Mouse (Mus musculus) embryonic facial prominence, embryonic 11.5 days (tissue): ENCODE measurements around the gene Vmn1r1. TPM values are rescaled to one million over a fixed set of nuclear protein-coding genes. Genes with fewer than 3 reads are reported as not detected.
A peak's percentile ranks its signal among the peaks of the same experiment; 100 is the strongest.

Source experiments
- ATAC-seq: fragments of 200-750 bp; cut with Nextera tagmentation; replicated peaks from 2 replicates; pipeline ENCODE4 v1.8.0; 2017; ENCODE audit warnings: low read depth; ENCODE audit not compliant: insufficient number of reproducible peaks, low FRiP score, low TSS enrichment
- DNase-seq: peaks from one replicate; pipeline ENCODE4 v3.0.0-alpha.2; 2015; ENCODE audit warnings: low spot score
- H3K27ac ChIP-seq: fragments of 300-500 bp; sonication (generic); replicated peaks from 2 replicates; pipeline ENCODE4 v1.5.1; 2014; ENCODE audit warnings: mild to moderate bottlenecking, low read depth, low read length, control low read depth
- H3K27me3 ChIP-seq: fragments of 300-500 bp; sonication (generic); 2 replicates; pipeline ENCODE4 v1.6.1; 2014; ENCODE audit warnings: mild to moderate bottlenecking, low read length, moderate library complexity, mixed read lengths; ENCODE audit not compliant: control insufficient read depth, insufficient read depth
- H3K36me3 ChIP-seq: fragments of 300-500 bp; sonication (generic); replicated peaks from 2 replicates; pipeline ENCODE4 v1.6.1; 2014; ENCODE audit warnings: low read depth, mild to moderate bottlenecking, low read length, moderate library complexity, mixed read lengths; ENCODE audit not compliant: control insufficient read depth, insufficient read depth
- H3K4me1 ChIP-seq: fragments of 300-500 bp; sonication (generic); 2 replicates; pipeline ENCODE4 v1.6.1; 2014; ENCODE audit warnings: low read length, mixed read lengths; ENCODE audit not compliant: control insufficient read depth, insufficient read depth
- H3K4me2 ChIP-seq: fragments of 300-500 bp; sonication (generic); 2 replicates; pipeline ENCODE4 v1.6.1; 2014; ENCODE audit warnings: low read depth, mild to moderate bottlenecking, control low read depth, low read length, moderate library complexity
- H3K4me3 ChIP-seq: fragments of 300-500 bp; sonication (generic); 2 replicates; pipeline ENCODE4 v1.5.1; 2014; ENCODE audit warnings: low read depth, low read length, control low read depth
- H3K9ac ChIP-seq: fragments of 300-500 bp; sonication (generic); replicated peaks from 2 replicates; pipeline ENCODE4 v1.6.1; 2014; ENCODE audit warnings: mild to moderate bottlenecking, control low read depth, low read length
- H3K9me3 ChIP-seq: fragments of 300-500 bp; sonication (generic); replicated peaks from 2 replicates; pipeline ENCODE4 v1.6.1; 2016; ENCODE audit warnings: mild to moderate bottlenecking, low read length, inconsistent platforms, mixed read lengths; ENCODE audit not compliant: control insufficient read depth
- WGBS: fragments of 180-500 bp; shearing (Covaris S2); extraction: QIAGEN DNeasy Blood & Tissue Kit; methylation state at CpG from one replicate; pipeline ENCODE4 v1.1.7; 2014; 5-methylcytosine and 5-hydroxymethylcytosine counted together
- polyA plus RNA-seq: library from polyadenylated mRNA; unstranded; fragments of >200 nt; fragmentation: Nextera tagmentation; extraction: Ambion mirVana; gene quantifications from 2 replicates; pipeline ENCODE4 v1.2.1, GENCODE M21; 2014

The Vmn1r1 gene
- polyA plus RNA-seq, 1 experiment from 2014 or later, result not detected

GRCm38 (mm10) chr1:182145546-182145945 lies 18.7 kb downstream of the Vmn1r1 start:
- WGBS, result 16% methylated on average over 5 of the region's 5 CpGs
- DNase-seq (peak; percentile 86), ATAC-seq (peak; percentile 88)

GRCm38 (mm10) chr1:182143288-182143687 lies 21.0 kb downstream of the Vmn1r1 start:
- DNase-seq (no peak), ATAC-seq (no peak)
- H3K9ac ChIP-seq, result no peak overlapping the region

More at GRCm38 (mm10) chr1:182145546-182145945, 18.7 kb downstream of the Vmn1r1 start:
- Histone ChIP-seq H3K4me2 (no peak overlapping the region), H3K27ac (no peak overlapping the region; the same call in 1 of the 2 replicates), H3K4me3 (no peak overlapping the region), H3K27me3 (no peaks in the 10 kb centered on the region), H3K9me3 (no peaks in the 10 kb centered on the region), H3K9ac (no peak overlapping the region), H3K36me3 (no peaks in the 10 kb centered on the region), H3K4me1 (no peaks in the 10 kb centered on the region; the same call in 1 of the 2 replicates)

GRCm38 (mm10) chr1:182142725-182143124 lies 21.6 kb downstream of the Vmn1r1 start:
- H3K4me1 ChIP-seq, result no peaks in the 10 kb centered on the region; the same call in 1 of the 2 replicates
- WGBS, result 93% methylated on average over 13 of the region's 13 CpGs
- H3K27ac ChIP-seq, result no peak overlapping the region
- no peak overlapping the region for H3K4me2 ChIP-seq
- ATAC-seq (no peak), DNase-seq (no peak)
- H3K27me3 ChIP-seq, result no peaks in the 10 kb centered on the region
- H3K9ac ChIP-seq, result no peak overlapping the region
- H3K4me3 ChIP-seq, result no peak overlapping the region
- H3K9me3 ChIP-seq, result no peaks in the 10 kb centered on the region
- H3K36me3 ChIP-seq, result no peaks in the 10 kb centered on the region

More at GRCm38 (mm10) chr1:182143288-182143687, 21.0 kb downstream of the Vmn1r1 start:
- Histone ChIP-seq H3K9me3 (no peaks in the 10 kb centered on the region), H3K36me3 (no peaks in the 10 kb centered on the region), H3K27me3 (no peaks in the 10 kb centered on the region), H3K27ac (no peak overlapping the region), H3K4me3 (no peak overlapping the region), H3K4me2 (no peak overlapping the region), H3K4me1 (no peaks in the 10 kb centered on the region; the same call in 1 of the 2 replicates)
- WGBS, result 80% methylated on average over 8 of the region's 8 CpGs

GRCm38 (mm10) chr1:182140370-182140769 lies 23.9 kb downstream of the Vmn1r1 start:
- Histone ChIP-seq H3K4me2 (no peak overlapping the region), H3K4me3 (no peak overlapping the region), H3K27me3 (no peaks in the 10 kb centered on the region), H3K36me3 (no peaks in the 10 kb centered on the region), H3K4me1 (no peaks in the 10 kb centered on the region; the same call in 1 of the 2 replicates), H3K9ac (no peak overlapping the region), H3K9me3 (no peaks in the 10 kb centered on the region), H3K27ac (no peak overlapping the region)
- DNase-seq, result peak; percentile 91
- WGBS, result 5% methylated on average over 6 of the region's 6 CpGs
- peak; percentile 55; the same call in 1 of the 2 replicates for ATAC-seq

GRCm38 (mm10) chr1:182139937-182140336 lies 24.3 kb downstream of the Vmn1r1 start:
- H3K27ac ChIP-seq, result no peak overlapping the region
- no peaks in the 10 kb centered on the region; the same call in 1 of the 2 replicates for H3K4me1 ChIP-seq
- H3K36me3 ChIP-seq, result no peaks in the 10 kb centered on the region
- no peak overlapping the region for H3K4me3 ChIP-seq
- no peak overlapping the region for H3K4me2 ChIP-seq
- DNase-seq, result no peak
- no peak for ATAC-seq
- H3K9me3 ChIP-seq, result no peaks in the 10 kb centered on the region
- H3K9ac ChIP-seq, result no peak overlapping the region
- WGBS, result 39% methylated on average over 9 of the region's 9 CpGs
- H3K27me3 ChIP-seq, result no peaks in the 10 kb centered on the region

- H3K27me3 ChIP-seq, result no peaks in the 10 kb centered on the region
- H3K36me3 ChIP-seq, result no peaks in the 10 kb centered on the region
- H3K9me3 ChIP-seq, result no peaks in the 10 kb centered on the region
- DNase-seq (no peak), ATAC-seq (no peak)
- H3K27ac ChIP-seq, result no peak overlapping the region
- H3K4me3 ChIP-seq, result no peak overlapping the region
- H3K4me1 ChIP-seq, result no peaks in the 10 kb centered on the region; the same call in 1 of the 2 replicates
- H3K9ac ChIP-seq, result no peak overlapping the region
- 74% methylated on average over 8 of the region's 8 CpGs for WGBS
- H3K4me2 ChIP-seq, result no peak overlapping the region
Observed at GRCm38 (mm10) chr1:182138172-182138571, 26.1 kb downstream of the Vmn1r1 start.

- ATAC-seq (no peak; the same call in 1 of the 2 replicates), DNase-seq (no peak)
- no peaks in the 10 kb centered on the region; the same call in 1 of the 2 replicates for H3K4me1 ChIP-seq
- H3K36me3 ChIP-seq, result no peaks in the 10 kb centered on the region
- H3K4me2 ChIP-seq, result no peak overlapping the region
- no peak overlapping the region for H3K27ac ChIP-seq
- no peaks in the 10 kb centered on the region for H3K9me3 ChIP-seq
- no peaks in the 10 kb centered on the region for H3K27me3 ChIP-seq
- H3K4me3 ChIP-seq, result no peak overlapping the region
- 52% methylated on average over 26 of the region's 28 CpGs for WGBS
- no peak overlapping the region; the same call in 1 of the 2 replicates for H3K9ac ChIP-seq
Observed at GRCm38 (mm10) chr1:182137204-182138125, 26.8 kb downstream of the Vmn1r1 start.

- H3K4me1 ChIP-seq, result no peaks in the 10 kb centered on the region
- H3K4me2 ChIP-seq, result no peak overlapping the region
- WGBS, result 59% methylated on average over 2 of the region's 2 CpGs
- no peak overlapping the region for H3K27ac ChIP-seq
- no peaks in the 10 kb centered on the region; the same call in none of the 2 replicates for H3K36me3 ChIP-seq
- no peak overlapping the region for H3K9ac ChIP-seq
- no peaks in the 10 kb centered on the region for H3K27me3 ChIP-seq
- no peak for ATAC-seq
- DNase-seq, result no peak
- no peaks in the 10 kb centered on the region for H3K9me3 ChIP-seq
- H3K4me3 ChIP-seq, result no peak overlapping the region
Observed at GRCm38 (mm10) chr1:182130830-182131229, 33.5 kb downstream of the Vmn1r1 start.
